Mouse (Mus musculus): ENCODE data around the gene Unc50.

Unc50 gene

DNA sequence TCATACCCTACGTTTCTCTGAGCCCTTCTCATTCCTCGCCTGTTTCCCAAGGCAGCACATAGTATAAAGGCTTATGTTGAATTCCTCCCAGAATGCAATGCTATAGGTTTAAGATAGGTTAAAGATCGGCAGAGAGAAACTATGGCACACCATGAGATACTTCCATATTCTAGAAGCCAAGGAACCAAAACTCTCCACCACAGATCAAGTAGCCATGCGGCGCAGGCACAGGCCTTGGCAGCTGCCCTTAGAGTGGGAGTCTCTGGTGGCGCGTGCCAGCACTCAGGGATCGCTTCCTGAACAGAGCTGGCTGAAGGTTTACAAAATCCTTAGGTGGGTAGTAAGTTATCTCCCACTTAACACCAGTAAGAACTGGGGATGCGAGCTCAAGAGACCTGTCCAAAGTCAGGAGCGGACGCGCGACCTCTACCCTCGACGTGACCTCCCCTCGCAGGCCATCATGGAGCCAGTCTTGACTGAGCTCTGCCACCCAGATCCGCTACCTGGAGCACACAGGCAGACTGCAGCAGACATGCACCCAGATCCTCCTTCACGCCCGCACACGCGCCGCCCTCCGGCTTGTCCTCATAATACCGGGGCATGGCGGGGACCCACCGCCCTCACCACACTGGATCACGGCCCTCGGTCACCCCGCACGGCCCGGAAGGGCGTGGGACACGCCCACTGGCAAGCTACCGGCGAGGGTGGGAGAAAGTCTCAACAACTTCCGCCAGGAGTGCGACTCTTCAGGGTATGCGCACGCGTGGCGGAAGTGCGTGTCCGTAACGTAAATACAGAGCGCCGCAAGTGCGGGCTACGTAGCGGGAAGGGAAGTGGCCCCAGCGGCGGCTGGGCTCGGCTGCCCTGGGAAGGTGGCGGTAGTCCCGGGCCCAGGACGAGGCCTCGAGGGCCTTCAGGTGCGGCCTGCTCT lies at the start of gene Unc50, which contains the start of gene Coa5:
Gene Unc50 (plus strand): TSS at position 774 of the 931 bp plus-strand sequence.
Gene Coa5 (minus strand): TSS at position 738 of the 931 bp plus-strand sequence.
- DNase-seq (ENCODE audit: low spot score in 2 of 2) = peak; percentile 86 to 92

DNA sequence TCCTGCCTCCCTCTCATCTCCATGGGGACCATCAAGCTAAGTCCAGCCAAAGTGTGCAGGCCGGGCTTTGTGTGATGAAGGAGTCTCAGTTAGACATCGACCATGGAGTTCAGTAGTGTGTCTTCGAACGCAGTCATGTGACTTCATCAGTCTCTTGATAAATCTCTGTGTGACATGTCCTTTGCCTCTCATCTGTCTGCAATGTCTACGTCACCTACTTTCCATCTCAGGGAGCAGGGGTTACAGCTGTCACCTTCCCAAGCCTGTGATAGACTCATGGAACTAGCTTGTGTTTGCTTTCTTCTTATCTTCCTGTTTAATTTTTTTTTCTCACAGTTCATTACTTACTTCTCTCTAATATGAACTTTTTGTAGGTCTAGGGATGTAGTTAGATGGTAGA lies 49.0 kb upstream of the Unc50 start:
- no peak for DNase-seq (ENCODE audit: low spot score in 2 of 2)

DNA sequence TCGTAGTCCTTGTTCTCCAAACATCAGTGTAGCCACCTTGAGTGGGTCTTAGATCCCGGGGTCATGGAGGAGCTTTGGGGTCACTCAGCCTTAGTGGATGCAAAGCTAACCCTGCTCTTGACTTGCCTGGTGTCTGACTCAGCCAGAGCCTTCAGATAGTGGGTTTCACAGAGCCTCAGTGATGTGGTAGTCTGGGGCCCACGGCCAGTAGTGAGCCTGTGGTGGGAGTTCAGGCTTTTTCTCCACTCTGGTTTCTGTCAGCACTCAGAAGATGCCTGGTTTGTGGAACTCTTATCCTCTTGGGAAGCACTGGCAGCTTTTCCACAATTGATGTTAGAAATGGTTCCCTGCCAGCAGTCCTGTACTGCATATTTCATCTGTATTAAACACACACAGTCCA lies 45.6 kb upstream of the Unc50 start:
- DNase-seq (ENCODE audit: low spot score in 2 of 2) = no peak

DNA sequence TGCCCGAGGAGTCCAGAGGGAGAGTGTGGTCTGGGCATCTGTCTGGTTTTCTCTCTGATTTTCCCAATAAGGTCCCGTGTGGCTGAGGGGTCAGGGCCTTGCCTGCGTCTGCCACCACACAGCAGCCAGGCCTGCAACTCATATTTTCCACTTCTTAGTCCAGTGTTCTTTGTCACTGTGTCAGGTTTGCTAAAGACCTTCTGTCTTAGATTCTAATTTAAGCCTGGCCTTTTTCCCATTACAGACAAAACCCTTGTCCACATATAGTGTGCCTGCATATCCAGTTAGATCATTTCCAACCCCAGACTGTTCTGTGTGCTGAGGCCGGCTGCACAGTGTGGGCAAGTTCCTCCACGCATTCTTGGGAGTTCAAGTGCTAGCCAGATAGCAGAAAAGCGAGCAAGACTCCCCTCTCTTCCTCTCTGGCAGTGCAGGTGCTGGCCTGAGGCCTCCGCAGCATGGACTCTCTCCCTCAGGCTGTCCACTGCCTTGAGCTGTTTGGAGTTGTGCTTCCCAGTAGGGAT lies 43.4 kb upstream of the Unc50 start:
- DNase-seq (ENCODE audit: low spot score in 2 of 2) = no peak

DNA sequence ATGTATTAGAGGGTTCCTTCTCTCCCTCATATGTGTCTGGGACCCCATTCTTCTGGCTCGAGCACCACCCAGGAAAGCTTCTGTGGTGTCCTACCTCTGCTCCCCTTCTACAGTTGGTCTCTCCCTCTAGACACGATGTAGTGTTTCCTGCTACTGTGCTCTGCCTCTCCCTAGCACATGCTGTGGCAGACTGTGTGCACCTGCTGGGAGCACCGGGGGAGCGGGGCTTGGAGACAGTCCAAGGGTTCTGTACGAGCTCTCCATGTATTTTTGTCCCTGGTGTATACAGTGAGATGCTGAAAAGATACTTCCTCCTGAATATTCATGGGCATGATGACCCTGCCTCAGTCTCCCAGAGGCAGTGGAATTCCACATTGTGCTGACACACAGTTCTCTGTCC lies 36.8 kb upstream of the Unc50 start:
- no peak for DNase-seq (ENCODE audit: low spot score in 2 of 2)

DNA sequence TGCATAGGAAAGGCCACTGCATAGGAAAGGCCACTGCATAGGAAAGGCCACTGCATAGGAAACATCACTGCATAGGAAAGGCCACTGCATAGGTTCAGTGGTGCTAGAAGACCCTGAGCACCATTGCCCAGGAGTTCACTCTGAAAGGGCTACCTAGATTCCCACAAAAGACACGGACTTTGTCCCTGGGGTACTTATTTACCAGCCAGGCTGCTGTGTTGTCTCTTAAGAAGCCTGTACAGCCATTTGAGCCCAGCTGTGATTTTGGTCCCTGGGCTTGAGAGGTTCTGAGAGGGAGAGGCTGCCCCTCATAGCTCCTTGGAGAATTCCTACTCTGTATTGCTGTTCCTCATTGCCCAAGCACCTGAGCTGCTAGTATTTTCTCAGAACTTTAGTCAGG lies 33.5 kb upstream of the Unc50 start:
- DNase-seq (ENCODE audit: low spot score in 2 of 2) = no peak

DNA sequence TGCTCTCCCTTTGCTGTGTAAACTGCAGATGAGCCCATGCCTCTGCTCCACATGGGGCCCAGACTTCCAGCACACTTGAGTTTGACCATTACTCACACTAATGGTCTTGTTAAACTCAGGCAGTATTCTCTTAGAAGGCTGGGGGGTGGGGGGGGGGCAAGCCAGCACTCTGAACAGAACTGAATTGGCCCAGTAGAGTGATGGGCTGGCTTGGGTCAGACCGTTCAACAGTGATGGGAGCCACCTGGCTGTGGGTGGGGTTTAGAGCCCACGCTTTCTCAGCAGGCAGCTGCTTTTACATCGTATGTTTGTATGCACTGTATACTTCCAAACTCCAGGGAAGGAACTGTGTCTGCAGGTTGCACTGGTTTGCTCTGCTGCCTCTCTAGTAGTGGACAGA lies 31.0 kb upstream of the Unc50 start:
- DNase-seq (ENCODE audit: low spot score in 2 of 2) = no peak

DNA sequence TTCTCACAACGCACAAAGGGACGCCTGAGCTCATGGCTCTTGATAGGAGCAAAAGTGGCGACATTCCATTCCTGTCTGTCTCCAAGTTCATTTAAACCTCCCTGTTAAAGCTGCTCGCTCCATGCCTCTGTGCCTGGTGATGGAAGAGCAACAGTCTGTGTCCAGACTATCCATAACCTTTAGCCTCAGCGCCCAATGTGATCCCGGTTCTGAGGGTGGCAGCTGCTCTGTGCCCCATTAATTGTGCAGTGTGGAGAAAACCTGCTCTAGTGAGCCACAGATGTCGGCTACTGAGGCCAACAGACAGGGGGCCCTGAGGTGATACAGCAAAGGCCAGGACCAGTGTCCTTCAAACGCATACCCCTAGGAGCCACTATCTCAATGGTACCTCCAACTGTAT lies 30.2 kb upstream of the Unc50 start:
- no peak for DNase-seq (ENCODE audit: low spot score in 2 of 2)

DNA sequence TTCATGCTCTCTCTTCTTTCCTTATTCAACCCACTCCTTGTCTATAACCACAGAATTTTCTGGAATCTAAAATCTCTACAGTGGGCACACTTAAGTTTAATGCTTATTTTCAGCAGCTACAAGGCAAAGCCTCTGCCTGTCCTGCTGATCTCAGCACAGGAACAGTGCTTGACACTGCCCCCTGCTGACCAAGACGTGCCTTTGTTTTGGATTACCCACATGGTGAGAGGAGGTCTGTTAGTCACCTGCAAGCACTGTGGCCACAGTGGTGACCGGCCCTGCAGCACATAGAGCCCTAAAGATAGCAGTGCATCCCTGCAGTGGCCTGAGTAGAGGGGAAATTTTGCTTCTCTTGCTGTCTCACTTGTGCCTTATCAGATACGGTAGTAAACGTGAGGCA lies 28.3 kb upstream of the Unc50 start:
- peak; percentile 11 to 28 for DNase-seq (ENCODE audit: low spot score in 2 of 2)

DNA sequence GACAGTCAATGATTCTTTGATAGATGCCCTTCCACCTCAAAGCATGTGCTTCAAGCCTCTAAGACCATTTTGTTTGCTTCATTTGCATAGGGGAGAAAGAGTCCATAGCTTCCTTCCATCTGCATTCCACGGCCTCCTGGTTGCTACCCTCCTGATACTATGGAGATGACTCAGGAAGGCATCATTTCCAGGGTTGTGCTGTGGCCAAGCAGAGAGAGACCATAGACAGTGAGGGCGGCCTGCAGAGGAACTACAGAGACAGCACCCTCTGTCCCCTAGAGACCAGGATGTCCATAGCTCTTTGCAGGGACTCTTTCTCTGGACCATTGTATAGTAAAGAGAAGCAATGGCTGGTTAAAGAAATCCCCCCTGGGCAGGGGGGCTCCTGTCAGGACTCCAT lies 24.8 kb upstream of the Unc50 start:
- no peak for DNase-seq (ENCODE audit: low spot score in 2 of 2)

DNA sequence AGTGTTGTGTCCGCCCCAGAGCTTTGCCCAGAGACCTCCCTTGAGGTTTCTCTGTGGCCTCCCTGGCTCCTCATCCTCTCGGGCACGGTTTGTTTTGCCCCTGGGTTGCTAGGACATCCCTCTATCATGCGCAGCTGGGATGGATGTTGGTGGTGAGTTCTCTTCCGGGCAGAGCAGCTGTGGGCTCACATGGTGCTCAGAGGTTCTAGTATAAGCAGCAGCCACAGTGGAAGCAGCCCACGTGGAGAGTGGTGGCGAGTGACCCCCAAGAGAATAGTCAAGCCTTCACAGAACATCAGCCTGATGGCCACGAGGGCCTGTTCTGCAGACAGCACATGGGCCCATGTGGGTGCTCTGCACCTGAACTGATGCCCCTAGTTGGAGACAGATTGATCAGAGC lies 22.7 kb upstream of the Unc50 start:
- no peak for DNase-seq (ENCODE audit: low spot score in 2 of 2)

DNA sequence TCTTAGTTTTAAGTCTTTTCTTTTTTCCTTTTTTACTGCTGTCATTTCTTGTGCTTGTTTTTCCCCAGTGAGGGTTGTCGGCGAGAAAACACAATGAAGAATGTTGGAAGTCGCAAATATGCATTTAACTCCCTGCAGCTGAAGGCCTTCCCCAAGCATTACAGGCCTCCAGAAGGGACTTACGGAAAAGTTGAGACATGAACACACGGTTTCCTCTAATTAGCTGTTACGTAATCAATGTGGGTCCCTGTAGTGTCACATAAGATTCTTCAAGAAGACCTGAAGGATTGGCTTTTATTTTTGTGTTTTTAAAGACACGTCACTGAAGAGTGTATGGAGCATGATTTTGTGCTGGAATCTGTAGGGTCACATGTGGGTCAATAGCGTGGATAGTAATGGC lies 21.9 kb upstream of the Unc50 start:
- no peak for DNase-seq (ENCODE audit: low spot score in 2 of 2)

DNA sequence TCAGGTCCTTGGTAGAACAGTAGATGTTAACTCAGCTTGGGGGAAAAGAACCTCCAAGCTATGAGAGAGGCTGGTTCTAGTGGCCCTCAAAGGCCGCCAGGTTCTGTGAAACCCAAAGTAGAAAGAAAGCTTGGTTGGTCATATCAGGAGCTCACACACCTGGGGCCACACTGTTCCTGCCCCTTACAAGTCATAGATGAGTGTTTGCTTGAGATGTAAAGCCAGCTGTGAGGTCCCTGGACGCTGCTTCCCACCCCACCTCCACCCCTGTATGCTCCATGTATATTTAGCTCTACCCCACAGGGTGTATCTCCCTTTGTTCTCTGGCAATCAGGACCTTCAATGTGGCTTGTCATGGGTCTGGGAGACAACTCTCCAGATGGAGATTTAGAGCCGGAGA lies 21.3 kb upstream of the Unc50 start:
- DNase-seq (ENCODE audit: low spot score in 2 of 2) = no peak

DNA sequence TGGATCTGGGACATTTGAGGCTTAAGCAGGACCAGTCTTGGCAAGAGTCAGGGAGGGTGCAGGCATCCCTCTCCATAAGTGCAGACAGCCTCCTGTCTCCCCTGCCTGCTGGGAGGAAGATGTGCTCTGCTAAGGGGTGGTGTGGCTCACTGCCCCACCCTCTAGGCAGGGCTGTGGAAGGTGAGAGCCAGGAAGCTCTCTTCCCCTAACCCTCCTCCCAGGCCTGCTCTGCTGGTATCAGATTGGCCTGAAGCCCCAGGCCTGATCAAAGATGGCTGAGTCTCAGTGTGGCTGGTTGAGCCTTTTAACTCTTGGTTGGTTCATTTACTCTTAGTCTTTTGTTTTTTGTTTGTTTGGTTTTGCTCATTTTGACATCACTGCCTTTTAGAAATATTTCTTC lies 20.3 kb upstream of the Unc50 start:
- DNase-seq (ENCODE audit: low spot score in 2 of 2) = no peak

DNA sequence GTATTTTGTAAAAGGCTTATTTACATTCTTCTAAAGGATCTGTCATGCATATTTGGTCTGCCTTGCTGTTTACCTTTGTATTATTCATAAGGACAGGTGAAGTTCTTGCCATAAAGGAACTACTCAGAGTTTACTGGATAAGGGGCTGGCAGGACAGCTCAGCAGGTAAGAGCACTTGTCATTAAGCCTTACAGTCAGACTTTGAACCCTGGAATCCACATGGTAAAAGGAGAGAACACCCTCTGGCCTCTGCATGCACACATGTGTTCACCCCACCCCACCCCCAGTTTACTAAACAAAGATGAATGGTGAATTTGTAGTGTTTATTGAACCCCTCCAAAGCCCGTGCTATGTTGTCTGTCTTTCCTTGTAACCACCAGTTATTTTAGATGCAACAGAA lies 14.5 kb upstream of the Unc50 start:
- no peak for DNase-seq (ENCODE audit: low spot score in 2 of 2)

DNA sequence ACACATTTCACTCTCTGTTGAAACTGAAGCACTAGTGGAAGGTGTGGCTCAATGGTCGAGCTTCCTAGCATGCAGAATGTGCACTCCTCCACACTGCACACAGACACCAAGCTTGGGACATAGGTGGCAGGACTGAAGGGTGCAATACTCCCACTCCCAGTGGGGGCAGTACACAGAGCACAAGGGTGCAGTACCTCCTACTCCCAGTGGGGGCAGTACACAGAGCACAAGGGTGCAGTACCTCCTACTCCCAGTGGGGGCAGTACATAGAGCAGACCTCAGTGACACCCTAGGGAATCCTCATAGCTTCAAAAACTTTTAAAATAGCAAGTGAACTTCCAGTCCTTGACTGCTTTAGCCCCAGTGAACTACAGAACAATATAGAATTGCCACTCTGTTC lies 10.5 kb upstream of the Unc50 start:
- DNase-seq (ENCODE audit: low spot score in 2 of 2) = no peak

DNA sequence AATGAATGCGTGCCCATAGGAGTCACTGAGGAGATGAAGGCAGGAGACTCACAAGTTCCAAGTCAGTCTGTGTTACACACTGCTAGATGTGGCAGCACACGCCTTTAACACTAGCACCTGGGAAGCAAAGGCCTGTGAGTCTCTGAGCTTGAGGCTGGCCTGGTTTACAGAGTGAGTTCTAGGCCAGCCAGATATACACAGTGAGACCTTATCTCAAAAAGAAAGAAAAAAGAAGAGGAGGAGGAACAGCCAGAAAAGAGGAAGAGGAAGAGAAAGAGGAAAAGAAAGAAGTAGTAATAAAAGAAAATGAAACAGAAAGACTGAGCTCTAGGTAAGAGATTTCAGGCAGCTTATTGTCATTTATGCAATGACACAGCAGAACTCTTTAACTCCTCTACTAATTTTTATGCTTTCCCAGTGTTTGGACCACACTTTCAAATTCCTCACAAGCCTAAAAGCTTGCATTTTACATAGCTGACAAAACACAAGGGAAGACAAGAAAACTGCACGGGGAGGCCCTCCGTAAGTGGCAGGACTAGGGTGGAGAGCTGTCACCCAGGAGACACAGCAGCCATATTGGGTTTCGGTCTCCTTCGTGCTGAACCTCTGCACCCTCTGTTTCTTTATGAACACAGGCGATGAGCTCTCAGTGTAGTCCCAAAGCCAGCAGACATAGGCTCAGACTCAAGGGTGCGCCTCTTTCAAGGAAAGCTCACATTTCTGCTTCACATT lies 2.6 kb upstream of the Unc50 start:
- no peak for DNase-seq (ENCODE audit: low spot score in 2 of 2)

DNA sequence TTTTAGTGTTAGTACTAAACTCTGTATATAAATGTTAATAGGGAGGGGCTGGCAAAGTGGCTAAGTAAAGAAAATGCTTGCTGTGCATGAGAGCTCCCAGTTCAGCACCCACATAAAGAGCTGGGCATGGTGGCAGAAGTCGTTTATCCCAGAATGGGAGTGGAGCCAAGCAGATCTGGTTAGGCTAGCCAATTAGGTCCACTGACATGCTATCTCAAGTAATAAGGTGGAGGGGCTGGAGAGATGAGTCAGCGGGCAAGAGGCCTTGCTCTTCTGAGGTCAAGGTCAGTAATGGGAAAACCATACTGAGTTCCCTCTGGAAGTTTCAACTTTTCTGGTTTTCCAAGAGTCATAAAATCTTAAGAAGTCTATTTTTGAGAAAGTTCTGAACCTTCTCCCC lies 1.0 kb upstream of the Unc50 start:
- DNase-seq (ENCODE audit: low spot score in 2 of 2) = no peak

DNA sequence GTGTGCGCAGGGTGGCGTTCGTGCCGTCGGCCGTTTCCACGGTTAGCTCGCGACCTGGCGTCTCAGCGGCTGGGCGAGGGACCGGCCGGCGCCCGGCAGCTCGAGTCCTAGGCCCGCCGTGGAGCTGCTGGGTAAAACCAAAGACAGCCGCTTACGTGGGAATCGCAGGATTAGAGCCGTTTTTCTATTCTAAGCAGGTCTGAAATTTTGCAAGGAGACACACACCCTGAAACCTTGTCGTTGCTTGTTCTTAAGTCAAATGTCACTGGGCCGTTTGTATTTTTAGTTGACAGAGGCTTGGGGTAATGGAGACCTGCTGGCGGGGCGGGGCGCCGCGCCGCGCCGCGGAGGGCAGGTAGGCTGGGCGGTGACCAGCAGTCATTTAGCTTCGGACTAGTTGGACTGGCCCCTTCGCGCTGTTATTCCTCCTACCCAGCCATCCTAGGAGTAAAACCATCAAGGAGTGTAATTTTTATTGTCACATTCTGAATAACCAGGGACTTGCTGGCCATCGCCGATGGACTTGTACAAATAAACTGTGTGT lies 430 bp downstream of the Unc50 start:
- DNase-seq (ENCODE audit: low spot score in 2 of 2) = peak in 1 of 2 experiments; percentile 13

DNA sequence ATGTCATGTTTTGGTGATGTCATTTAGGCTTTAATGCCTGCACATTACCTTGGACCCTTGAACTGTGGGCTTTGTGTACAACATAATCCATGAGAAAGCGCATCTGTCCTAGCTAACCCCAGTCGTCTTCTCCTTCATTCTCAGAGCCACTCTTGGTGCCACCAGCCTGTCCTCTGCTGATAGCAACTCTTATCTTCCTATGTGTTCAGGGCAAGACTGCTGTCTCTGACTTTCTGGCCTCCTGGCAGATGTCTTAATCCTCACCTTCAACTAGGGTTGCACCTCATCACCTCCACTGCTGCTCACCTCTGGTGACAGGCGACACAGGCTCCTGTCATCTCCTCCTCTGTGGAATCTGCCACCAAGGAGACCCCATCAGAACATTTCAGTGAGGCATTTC lies 6.5 kb downstream of the Unc50 start:
- no peak for DNase-seq (ENCODE audit: low spot score in 2 of 2)

DNA sequence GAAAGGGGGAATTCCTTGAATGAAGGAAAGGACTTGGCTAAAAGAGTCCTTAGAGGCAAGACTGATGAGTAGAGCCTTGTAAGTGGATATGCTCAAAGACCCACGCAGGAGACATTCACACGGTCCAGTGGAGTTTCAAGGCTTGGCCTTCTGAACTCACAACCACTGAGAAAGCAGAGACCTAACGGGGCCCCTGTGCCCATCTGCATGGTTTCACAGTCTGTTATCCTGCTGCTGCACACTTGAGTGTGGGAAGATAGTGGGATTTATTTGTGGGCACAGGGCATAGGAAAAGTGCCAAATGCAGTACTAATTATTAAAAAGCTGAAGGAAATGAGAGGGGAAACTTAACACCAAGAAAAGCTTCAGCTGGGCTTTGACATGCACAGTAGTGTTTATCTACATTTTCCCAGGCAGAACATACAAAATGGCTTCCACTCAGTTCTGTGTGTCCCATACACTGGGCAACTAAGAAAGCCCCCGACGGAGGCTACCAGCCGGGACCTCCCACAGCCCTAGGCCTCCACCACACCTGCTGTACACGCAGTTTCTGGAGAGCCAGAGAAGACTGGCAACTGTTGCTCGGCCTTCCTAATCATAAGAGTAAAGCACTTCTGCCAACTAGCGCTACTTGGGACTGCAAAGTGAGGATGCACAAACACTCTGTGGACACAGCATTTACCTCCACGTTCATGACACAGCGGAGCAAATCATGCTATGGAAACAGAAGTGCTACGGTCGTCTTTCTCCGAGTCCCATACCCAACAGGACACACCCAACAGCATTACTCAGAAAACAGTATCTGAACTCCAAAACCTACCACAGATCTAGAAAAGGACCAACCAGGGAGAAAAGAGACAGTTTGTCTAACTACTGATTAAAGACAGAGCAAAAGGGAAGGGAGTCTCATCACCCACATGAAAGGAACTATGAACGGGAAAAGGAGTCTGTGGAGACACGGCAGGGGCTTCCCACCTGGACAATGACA lies 13.2 kb downstream of the Unc50 start:
- no peak for DNase-seq (ENCODE audit: low spot score in 2 of 2)
